ENCODE assay signal across 9 mouse cellular contexts in genomic region chr13:116708456-116708780, GRCm38 (mm10).
DNase-seq lines count a peak whose midpoint lies in the region; ATAC-seq and TF ChIP-seq lines count a peak whose summit lies in the region.
"Had no signal": no experiment of that assay in that cellular context is flagged by ENCODE, and none has a peak within 500 bp of the region (broad histone marks: within the 10 kb centered on the region; RNA-seq: fewer than 3 reads in every experiment).

No protein-coding gene starts in this region.

- H3K4me1 ChIP-seq in kidney, embryonic 14.5 days (ENCODE audit: control insufficient read depth, insufficient read depth, low read length): 0 out of 2 replicates have a peak, but pooled peaks cover 5% of the 10 kb centered on the region
- H3K4me1 ChIP-seq in forebrain, embryonic 10.5 days: peaks cover 71% of the 10 kb centered on the region
- no peaks in the 10 kb centered on the region; the same call in 1 of the 2 replicates for H3K4me1 ChIP-seq in forebrain, postnatal 0 days (ENCODE audit: insufficient read depth)
- 0 out of 2 replicates have a peak, but pooled peaks cover 7% of the 10 kb centered on the region for H3K4me1 ChIP-seq in neural tube, embryonic 14.5 days (ENCODE audit: control insufficient read depth, insufficient read depth, low read length)

- H3K9ac ChIP-seq in kidney, embryonic 14.5 days (ENCODE audit: low read depth, low read length): no peak overlapping the region
- no peak overlapping the region for H3K9ac ChIP-seq in forebrain, postnatal 0 days
- no peak overlapping the region for H3K9ac ChIP-seq in neural tube, embryonic 14.5 days (replicated peaks; ENCODE audit: low read depth, low read length)

- peak overlapping the region; percentile 21; the same call in 1 of the 2 replicates for H3K4me2 ChIP-seq in kidney, embryonic 14.5 days (replicated peaks; ENCODE audit: low read depth, low read length)
- peak overlapping the region; percentile 30 for H3K4me2 ChIP-seq in forebrain, postnatal 0 days (ENCODE audit: low read depth)
- peak overlapping the region; percentile 31; the same call in 1 of the 2 replicates for H3K4me2 ChIP-seq in neural tube, embryonic 14.5 days (ENCODE audit: low read depth, low read length)

- ATAC-seq in kidney, embryonic 14.5 days (ENCODE audit: low FRiP score, low TSS enrichment): no peak
- ATAC-seq in forebrain, postnatal 0 days: no peak
- ATAC-seq in neural tube, embryonic 14.5 days (ENCODE audit: low read depth): no peak

- H3K4me3 ChIP-seq in kidney, embryonic 14.5 days (ENCODE audit: low read length): no peak overlapping the region
- peak overlapping the region; percentile 43 for H3K4me3 ChIP-seq in forebrain, embryonic 10.5 days
- peak overlapping the region; percentile 20; the same call in 1 of the 2 replicates for H3K4me3 ChIP-seq in forebrain, postnatal 0 days (ENCODE audit: low read depth, low read length)
- no peak overlapping the region for H3K4me3 ChIP-seq in neural tube, embryonic 14.5 days (ENCODE audit: low read depth, low read length)

- under 1% methylated on average over 7 of the region's 7 CpGs for WGBS in kidney, embryonic 14.5 days
- WGBS in forebrain, embryonic 10.5 days: under 1% methylated on average over 7 of the region's 7 CpGs
- under 1% methylated on average over 7 of the region's 7 CpGs for WGBS in forebrain, postnatal 0 days
- under 1% methylated on average over 7 of the region's 7 CpGs for WGBS in neural tube, embryonic 14.5 days

- H3K27me3 ChIP-seq in kidney, embryonic 14.5 days (ENCODE audit: control insufficient read depth, insufficient read depth, low read length): peaks cover 81% of the 10 kb centered on the region
- peaks cover 93% of the 10 kb centered on the region for H3K27me3 ChIP-seq in forebrain, embryonic 10.5 days (ENCODE audit: poor library complexity, severe bottlenecking)
- peaks cover 69% of the 10 kb centered on the region for H3K27me3 ChIP-seq in forebrain, postnatal 0 days (ENCODE audit: insufficient read depth, low read length)
- peaks cover 45% of the 10 kb centered on the region for H3K27me3 ChIP-seq in neural tube, embryonic 14.5 days (ENCODE audit: control insufficient read depth, insufficient read depth, low read length)

- H3K27ac ChIP-seq in kidney, embryonic 14.5 days (ENCODE audit: low read depth, low read length): no peak overlapping the region
- peak overlapping the region; percentile 69 for H3K27ac ChIP-seq in forebrain, embryonic 10.5 days
- peak overlapping the region; percentile 64; the same call in 1 of the 2 replicates for H3K27ac ChIP-seq in forebrain, postnatal 0 days (ENCODE audit: low read depth, low read length)
- H3K27ac ChIP-seq in neural tube, embryonic 14.5 days (ENCODE audit: low read depth, low read length): peak overlapping the region; percentile 67

- no peaks in the 10 kb centered on the region for H3K36me3 ChIP-seq in kidney, embryonic 14.5 days (ENCODE audit: control insufficient read depth, insufficient read depth, low read length)
- H3K36me3 ChIP-seq in forebrain, embryonic 10.5 days (replicated peaks): no peaks in the 10 kb centered on the region
- H3K36me3 ChIP-seq in forebrain, postnatal 0 days (ENCODE audit: insufficient read depth): no peaks in the 10 kb centered on the region
- H3K36me3 ChIP-seq in neural tube, embryonic 14.5 days (ENCODE audit: control insufficient read depth, insufficient read depth, low read length): no peaks in the 10 kb centered on the region

- no peak for DNase-seq in kidney, adult 8-10 months
- no peak for DNase-seq in forebrain, embryonic 10.5 days (ENCODE audit: extremely low spot score, low spot score)
- DNase-seq in forebrain, postnatal 0 days: no peak
- DNase-seq in c-Kit-positive CD71-positive TER-119-positive erythroid progenitor cells, embryonic 14.5 days (ENCODE audit: low spot score): no peak
- no peak for DNase-seq in cerebellum, adult 9-11 months
- DNase-seq: kidney, postnatal 10 days; lung, adult 2 months had no signal

- H3K9me3 ChIP-seq in kidney, embryonic 14.5 days (ENCODE audit: control insufficient read depth, low read length): no peaks in the 10 kb centered on the region
- no peaks in the 10 kb centered on the region for H3K9me3 ChIP-seq in forebrain, embryonic 10.5 days
- no peaks in the 10 kb centered on the region for H3K9me3 ChIP-seq in forebrain, postnatal 0 days (ENCODE audit: low read length)
- no peaks in the 10 kb centered on the region for H3K9me3 ChIP-seq in neural tube, embryonic 14.5 days (ENCODE audit: control insufficient read depth, low read length)

- no peak for TF ChIP-seq CTCF in forebrain, postnatal 0 days (IDR thresholded peaks at IDR 0.05; ENCODE audit: low read depth)

Comparison
In these comparisons a context has a peak if more than half of its experiments do, and no peak if none do; other contexts are left out.
1. H3K4me3 ChIP-seq: peak in forebrain, embryonic 10.5 days (single experiment) and forebrain, postnatal 0 days (single experiment); none in kidney, embryonic 14.5 days (single experiment) and neural tube, embryonic 14.5 days (single experiment).
2. Peak in every context shown above with its lines, with median percentiles within 50 percentile points of each other: H3K4me2 ChIP-seq.